Mouse (Mus musculus) heart, embryonic 12.5 days (tissue): Measurements from ENCODE around the gene Olfr1500. TPM values are rescaled to one million over a fixed set of nuclear protein-coding genes. Genes with fewer than 3 reads are reported as not detected.
"Not testable (repeated sequence)": the region's sequence is repeated elsewhere in the genome, so short reads cannot be mapped to it uniquely, and the experiment has no call there.

Experiments
- ATAC-seq: fragments of 200-750 bp; cut with Nextera tagmentation; 2 replicates; pipeline ENCODE4 v1.8.0; 2017; ENCODE audit warnings: moderate TSS enrichment, moderate library complexity; ENCODE audit not compliant: insufficient number of reproducible peaks, low FRiP score
- H3K27ac ChIP-seq: fragments of 300-500 bp; sonication (generic); 2 replicates; pipeline ENCODE4 v1.5.1; 2016; ENCODE audit warnings: mild to moderate bottlenecking, moderate library complexity; ENCODE audit not compliant: poor library complexity, severe bottlenecking
- H3K27me3 ChIP-seq: fragments of 300-500 bp; sonication (generic); replicated peaks from 2 replicates; pipeline ENCODE4 v1.6.1; 2016; ENCODE audit warnings: mild to moderate bottlenecking, moderate library complexity
- H3K36me3 ChIP-seq: fragments of 300-500 bp; sonication (generic); 2 replicates; pipeline ENCODE4 v1.6.1; 2016; ENCODE audit warnings: mild to moderate bottlenecking, moderate library complexity
- H3K4me1 ChIP-seq: fragments of 300-500 bp; sonication (generic); replicated peaks from 2 replicates; pipeline ENCODE4 v1.6.1; 2016; ENCODE audit warnings: mild to moderate bottlenecking
- H3K4me2 ChIP-seq: fragments of 300-500 bp; sonication (generic); 2 replicates; pipeline ENCODE4 v1.6.1; 2016; ENCODE audit warnings: mild to moderate bottlenecking, moderate library complexity
- H3K4me3 ChIP-seq: fragments of 300-500 bp; sonication (generic); 2 replicates; pipeline ENCODE4 v1.5.1; 2016; ENCODE audit warnings: mild to moderate bottlenecking
- H3K9ac ChIP-seq: fragments of 300-500 bp; sonication (generic); 2 replicates; pipeline ENCODE4 v1.6.1; 2016; ENCODE audit warnings: mild to moderate bottlenecking, moderate library complexity
- H3K9me3 ChIP-seq: fragments of 300-500 bp; sonication (generic); replicated peaks from 2 replicates; pipeline ENCODE4 v1.6.1; 2016; ENCODE audit warnings: mild to moderate bottlenecking, moderate library complexity
- WGBS: fragments of 180-500 bp; shearing (Covaris S2); methylation state at CpG from one replicate; pipeline ENCODE4 v1.1.7; 2016; 5-methylcytosine and 5-hydroxymethylcytosine counted together
- polyA plus RNA-seq: library from polyadenylated mRNA; unstranded; fragments of >200 nt; fragmentation: Nextera tagmentation; extraction: Ambion mirVana; gene quantifications from 2 replicates; pipeline ENCODE4 v1.2.1, GENCODE M21; 2016

Olfr1500 gene
- polyA plus RNA-seq: not detected in 2 replicates

GRCm38 (mm10) chr19:13830388-13830787 is at the start of gene Olfr1500:
Gene Olfr1500 (minus strand): TSS chr19:13830488.
- 0 out of 2 replicates have a peak, but pooled peaks cover 3% of the 10 kb centered on the region for H3K9me3 ChIP-seq
- no peak within 1 kb of the TSS for H3K9ac ChIP-seq
- no peak for ATAC-seq
- H3K27ac ChIP-seq: no peak within 1 kb of the TSS
- no peak within 1 kb of the TSS for H3K4me2 ChIP-seq
- no peaks in the 10 kb centered on the region for H3K36me3 ChIP-seq
- H3K4me3 ChIP-seq: no peak within 1 kb of the TSS
- no peaks in the 10 kb centered on the region for H3K27me3 ChIP-seq
- H3K4me1 ChIP-seq: no peaks in the 10 kb centered on the region

- Histone ChIP-seq H3K4me3 (no peak within 1 kb of the TSS), H3K27ac (no peak within 1 kb of the TSS), H3K9me3 (no peaks in the 10 kb centered on the region), H3K4me2 (no peak within 1 kb of the TSS), H3K4me1 (no peaks in the 10 kb centered on the region), H3K9ac (no peak within 1 kb of the TSS), H3K36me3 (no peaks in the 10 kb centered on the region), H3K27me3 (no peaks in the 10 kb centered on the region)
- 70% methylated on average over 1 of the region's 1 CpGs for WGBS
- no peak for ATAC-seq
Observed at GRCm38 (mm10) chr19:13861495-13861894, 31.2 kb upstream of the Olfr1500 start, which contains the start of gene Olfr1502. Gene Olfr1502 (plus strand): TSS chr19:13861795.

GRCm38 (mm10) chr19:13850592-13850991 is 20.3 kb upstream of the Olfr1500 start, which contains the start of gene Olfr1501:
Gene Olfr1501 (minus strand): TSS chr19:13850692.
- not testable (repeated sequence) for H3K4me3 ChIP-seq, H3K4me2 ChIP-seq, H3K9ac ChIP-seq, H3K9me3 ChIP-seq, H3K27me3 ChIP-seq, H3K36me3 ChIP-seq, H3K27ac ChIP-seq, ATAC-seq, H3K4me1 ChIP-seq

GRCm38 (mm10) chr19:13828447-13828846 is 1.8 kb downstream of the Olfr1500 start:
- Histone ChIP-seq H3K27ac (no peak overlapping the region), H3K36me3 (no peaks in the 10 kb centered on the region), H3K4me1 (no peaks in the 10 kb centered on the region), H3K27me3 (no peaks in the 10 kb centered on the region), H3K4me3 (no peak overlapping the region), H3K4me2 (no peak overlapping the region), H3K9ac (no peak overlapping the region), H3K9me3 (0 out of 2 replicates have a peak, but pooled peaks cover 3% of the 10 kb centered on the region)
- WGBS: 61% methylated on average over 3 of the region's 3 CpGs
- ATAC-seq: no peak

- Histone ChIP-seq H3K4me1 (no peaks in the 10 kb centered on the region), H3K9me3 (0 out of 2 replicates have a peak, but pooled peaks cover 3% of the 10 kb centered on the region), H3K4me2 (no peak overlapping the region), H3K27me3 (no peaks in the 10 kb centered on the region), H3K27ac (no peak overlapping the region), H3K36me3 (no peaks in the 10 kb centered on the region), H3K9ac (no peak overlapping the region), H3K4me3 (no peak overlapping the region)
- WGBS: 44% methylated on average over 5 of the region's 5 CpGs
- ATAC-seq: no peak
Observed at GRCm38 (mm10) chr19:13820847-13821246, 9.4 kb downstream of the Olfr1500 start.

- no peaks in the 10 kb centered on the region for H3K36me3 ChIP-seq
- H3K4me1 ChIP-seq: no peaks in the 10 kb centered on the region
- H3K4me3 ChIP-seq: no peak within 1 kb of the TSS
- no peak within 1 kb of the TSS for H3K27ac ChIP-seq
- no peak within 1 kb of the TSS for H3K9ac ChIP-seq
- ATAC-seq: no peak
- H3K9me3 ChIP-seq: 0 out of 2 replicates have a peak, but pooled peaks cover 3% of the 10 kb centered on the region
- no peak within 1 kb of the TSS for H3K4me2 ChIP-seq
- no peaks in the 10 kb centered on the region for H3K27me3 ChIP-seq
Observed at GRCm38 (mm10) chr19:13819347-13819746, 10.9 kb downstream of the Olfr1500 start, which contains the start of gene Olfr1499. Gene Olfr1499 (minus strand): TSS chr19:13819447.

- Histone ChIP-seq H3K4me1 (no peaks in the 10 kb centered on the region), H3K4me2 (no peak overlapping the region), H3K27me3 (no peaks in the 10 kb centered on the region), H3K9ac (no peak overlapping the region), H3K4me3 (no peak overlapping the region), H3K36me3 (no peaks in the 10 kb centered on the region), H3K27ac (no peak overlapping the region), H3K9me3 (0 out of 2 replicates have a peak, but pooled peaks cover 3% of the 10 kb centered on the region)
- ATAC-seq: no peak
- WGBS: 23% methylated on average over 5 of the region's 5 CpGs
Observed at GRCm38 (mm10) chr19:13818827-13819226, 11.5 kb downstream of the Olfr1500 start.

- no peak overlapping the region for H3K4me2 ChIP-seq
- WGBS: 51% methylated on average over 2 of the region's 2 CpGs
- no peaks in the 10 kb centered on the region for H3K9me3 ChIP-seq
- no peak for ATAC-seq
- no peaks in the 10 kb centered on the region for H3K27me3 ChIP-seq
- H3K27ac ChIP-seq: no peak overlapping the region
- no peak overlapping the region for H3K4me3 ChIP-seq
- no peaks in the 10 kb centered on the region for H3K36me3 ChIP-seq
- no peak overlapping the region for H3K9ac ChIP-seq
- no peaks in the 10 kb centered on the region for H3K4me1 ChIP-seq
Observed at GRCm38 (mm10) chr19:13812823-13813222, 17.5 kb downstream of the Olfr1500 start.

- H3K4me1 ChIP-seq, H3K27ac ChIP-seq, H3K27me3 ChIP-seq, ATAC-seq, H3K36me3 ChIP-seq, H3K9me3 ChIP-seq, H3K4me3 ChIP-seq, H3K9ac ChIP-seq, H3K4me2 ChIP-seq: not testable (repeated sequence)
- WGBS: 49% methylated on average over 1 of the region's 1 CpGs
Observed at GRCm38 (mm10) chr19:13805486-13805885, 24.8 kb downstream of the Olfr1500 start.

GRCm38 (mm10) chr19:13798102-13798501 is 32.2 kb downstream of the Olfr1500 start, which contains the start of gene Olfr1497:
Gene Olfr1497 (minus strand): TSS chr19:13798202.
- H3K4me2 ChIP-seq: no peak within 1 kb of the TSS
- no peak within 1 kb of the TSS for H3K27ac ChIP-seq
- H3K9ac ChIP-seq: no peak within 1 kb of the TSS
- peaks cover 5% of the 10 kb centered on the region; the same call in 1 of the 2 replicates for H3K9me3 ChIP-seq
- H3K27me3 ChIP-seq: no peaks in the 10 kb centered on the region
- ATAC-seq: no peak
- no peak within 1 kb of the TSS for H3K4me3 ChIP-seq
- no peaks in the 10 kb centered on the region for H3K36me3 ChIP-seq
- H3K4me1 ChIP-seq: no peaks in the 10 kb centered on the region

GRCm38 (mm10) chr19:13777578-13777977 is 52.7 kb downstream of the Olfr1500 start, which contains the start of gene Olfr1496:
Gene Olfr1496 (plus strand): TSS chr19:13777878.
- no peak for ATAC-seq
- no peak within 1 kb of the TSS for H3K4me2 ChIP-seq
- H3K27me3 ChIP-seq: no peaks in the 10 kb centered on the region
- no peak within 1 kb of the TSS for H3K4me3 ChIP-seq
- 76% methylated on average over 1 of the region's 1 CpGs for WGBS
- no peak within 1 kb of the TSS for H3K9ac ChIP-seq
- H3K36me3 ChIP-seq: no peaks in the 10 kb centered on the region
- no peaks in the 10 kb centered on the region for H3K4me1 ChIP-seq
- no peak within 1 kb of the TSS for H3K27ac ChIP-seq
- no peaks in the 10 kb centered on the region for H3K9me3 ChIP-seq
